Mouse (Mus musculus): ENCODE data around the gene Mybphl. TPM values are rescaled to one million over a fixed set of nuclear protein-coding genes. Genes with fewer than 3 reads are reported as not detected.

The Mybphl gene
- polyA plus RNA-seq, 1 experiment from 2014 or later, result not detected

DNA sequence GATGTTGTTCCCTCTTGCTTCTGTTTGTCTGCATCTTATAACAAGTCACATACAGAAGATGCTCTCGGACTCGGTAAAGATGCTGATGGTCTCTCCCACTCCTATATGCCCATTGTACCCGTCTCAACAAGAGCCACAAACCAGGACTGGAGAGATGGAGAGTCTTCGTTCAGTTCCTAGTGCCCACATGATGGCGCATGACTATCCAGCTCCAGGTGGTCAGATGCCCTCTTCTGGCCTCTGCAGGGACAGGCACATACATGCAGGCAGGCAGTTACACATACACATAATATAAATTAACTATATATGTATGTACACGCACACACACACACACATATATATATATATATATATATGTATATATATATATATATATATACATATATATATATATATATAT lies 16.0 kb downstream of the Mybphl start:
- 74% methylated on average over 6 of the region's 6 CpGs for WGBS
- Histone ChIP-seq H3K9ac (ENCODE audit: low read length) (no peak overlapping the region), H3K4me1 (replicated peaks; ENCODE audit: control insufficient read depth, insufficient read depth, low read length) (peaks cover 18% of the 10 kb centered on the region; the same call in 1 of the 2 replicates), H3K27me3 (ENCODE audit: control insufficient read depth, insufficient read depth, low read length) (no peaks in the 10 kb centered on the region), H3K9me3 (ENCODE audit: control insufficient read depth, low read length) (no peaks in the 10 kb centered on the region), H3K4me3 (ENCODE audit: low read depth, low read length) (no peak overlapping the region), H3K4me2 (ENCODE audit: low read depth, low read length, severe bottlenecking) (no peak overlapping the region), H3K36me3 (ENCODE audit: control insufficient read depth, insufficient read depth, low read length) (no peaks in the 10 kb centered on the region), H3K27ac (ENCODE audit: low read depth, low read length) (no peak overlapping the region)
- DNase-seq (ENCODE audit: low spot score) (no peak), ATAC-seq (replicated peaks; ENCODE audit: low FRiP score) (no peak)

DNA sequence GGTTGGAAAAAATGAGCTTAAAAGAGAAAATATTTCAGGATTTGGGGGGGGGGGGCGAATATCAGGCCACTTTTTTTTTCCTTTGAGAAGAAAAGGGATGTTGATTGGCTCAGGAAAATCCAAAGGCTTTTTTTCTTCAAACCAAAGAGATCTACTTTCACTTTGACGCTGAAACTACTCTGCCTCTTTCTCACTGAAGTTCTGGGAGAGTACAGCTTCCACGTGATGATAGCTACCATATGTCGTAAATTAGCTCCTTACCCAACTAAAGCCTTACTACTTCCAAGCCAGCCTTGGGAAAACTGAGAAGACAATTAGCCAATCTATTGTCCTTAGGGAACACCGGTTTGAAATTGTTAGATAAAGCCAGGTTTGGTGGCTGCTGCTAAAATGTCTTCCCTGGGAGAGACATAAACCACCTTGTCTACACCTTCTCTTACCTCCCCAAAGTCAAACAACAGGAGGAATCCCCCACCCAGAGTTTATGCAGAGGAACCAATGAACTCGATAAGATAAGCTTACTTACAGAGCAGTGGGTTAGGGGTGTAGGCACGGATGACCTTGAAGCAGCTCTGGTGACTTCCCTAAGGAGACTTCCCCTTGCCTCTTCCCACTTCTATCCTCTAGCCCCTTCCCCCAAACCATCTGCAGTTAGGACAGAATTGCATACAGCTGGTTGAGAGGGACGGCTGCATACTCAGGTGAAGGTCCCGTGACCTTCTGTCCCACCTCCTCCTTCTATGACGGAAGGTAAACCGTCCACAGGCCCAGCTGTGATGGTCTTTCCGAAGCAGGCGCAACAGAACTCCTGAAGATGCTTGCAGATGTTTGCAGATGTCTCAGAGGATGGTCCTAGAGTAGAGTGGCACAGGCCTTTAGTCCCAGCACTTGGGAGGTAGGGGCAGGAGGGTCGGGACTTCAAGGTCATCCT lies 17.5 kb downstream of the Mybphl start:
- no peak for DNase-seq (ENCODE audit: low spot score)
- Histone ChIP-seq H3K27me3 (ENCODE audit: control insufficient read depth, insufficient read depth, low read length) (no peaks in the 10 kb centered on the region), H3K4me1 (replicated peaks; ENCODE audit: control insufficient read depth, insufficient read depth, low read length) (peaks cover 18% of the 10 kb centered on the region; the same call in 1 of the 2 replicates), H3K4me3 (ENCODE audit: low read depth, low read length) (no peak overlapping the region), H3K4me2 (ENCODE audit: low read depth, low read length, severe bottlenecking) (peak overlapping the region; percentile 9; the same call in 1 of the 2 replicates), H3K9me3 (ENCODE audit: control insufficient read depth, low read length) (no peaks in the 10 kb centered on the region), H3K27ac (ENCODE audit: low read depth, low read length) (no peak overlapping the region), H3K36me3 (ENCODE audit: control insufficient read depth, insufficient read depth, low read length) (peaks cover 3% of the 10 kb centered on the region), H3K9ac (ENCODE audit: low read length) (no peak overlapping the region)
- 76% methylated on average over 14 of the region's 14 CpGs for WGBS
- ATAC-seq (replicated peaks; ENCODE audit: low FRiP score), result no peak

DNA sequence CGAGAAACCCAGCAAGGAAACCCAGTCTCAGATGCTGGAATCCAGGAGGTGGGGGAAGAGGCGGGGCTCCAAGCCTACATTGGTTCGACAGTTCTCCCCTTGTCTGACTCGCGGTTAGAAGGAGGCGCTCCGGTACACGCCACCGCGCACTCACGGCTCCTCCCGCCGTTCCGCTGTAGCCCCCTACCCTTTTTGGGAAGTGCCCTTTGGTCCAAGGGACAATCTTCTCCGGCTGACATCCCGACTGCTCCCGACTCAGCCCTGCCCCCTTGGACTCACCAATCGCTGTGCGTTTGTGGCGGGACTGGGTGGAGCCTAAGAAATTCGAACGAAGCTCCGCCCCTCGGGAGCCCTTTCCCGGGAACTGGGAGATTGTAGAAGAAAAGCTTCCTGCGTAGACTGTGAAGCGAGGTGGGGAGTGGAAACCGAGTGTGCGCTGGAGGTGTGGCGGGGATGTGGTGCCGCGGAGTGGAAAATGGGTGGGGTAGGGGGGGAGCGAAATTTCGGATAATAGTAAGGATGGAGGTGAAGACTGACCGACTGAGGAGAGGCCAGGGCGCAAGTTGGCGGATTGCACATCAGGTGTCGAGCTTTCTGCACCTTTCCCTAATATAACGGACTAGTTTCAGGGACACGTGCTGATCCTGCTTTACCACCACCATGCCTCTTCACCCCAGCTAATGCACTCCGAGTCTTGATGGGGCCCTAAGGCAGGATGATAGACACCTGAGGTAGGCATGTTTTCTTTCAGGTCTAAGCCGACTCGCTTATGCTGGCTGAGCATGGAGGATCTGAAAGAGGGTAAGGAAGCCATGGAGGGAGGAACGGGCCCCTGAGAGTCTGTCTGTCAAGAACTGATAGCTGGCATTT lies 19.0 kb downstream of the Mybphl start, which contains the start of gene Psrc1:
Gene Psrc1, plus strand, starts transcription at position 355 of the 870 bp plus-strand sequence.
- peak; percentile 93 for DNase-seq (ENCODE audit: low spot score)
- Histone ChIP-seq H3K4me2 (ENCODE audit: low read depth, low read length, severe bottlenecking) (peak within 1 kb of the TSS; percentile 90), H3K9ac (ENCODE audit: low read length) (peak within 1 kb of the TSS; percentile 72), H3K4me1 (replicated peaks; ENCODE audit: control insufficient read depth, insufficient read depth, low read length) (peaks cover 18% of the 10 kb centered on the region; the same call in 1 of the 2 replicates), H3K36me3 (ENCODE audit: control insufficient read depth, insufficient read depth, low read length) (peaks cover 6% of the 10 kb centered on the region), H3K4me3 (ENCODE audit: low read depth, low read length) (peak within 1 kb of the TSS; percentile 51), H3K27me3 (ENCODE audit: control insufficient read depth, insufficient read depth, low read length) (no peaks in the 10 kb centered on the region), H3K27ac (ENCODE audit: low read depth, low read length) (peak within 1 kb of the TSS; percentile 50; the same call in 1 of the 2 replicates), H3K9me3 (ENCODE audit: control insufficient read depth, low read length) (no peaks in the 10 kb centered on the region)
- WGBS, result 1% methylated on average over 44 of the region's 44 CpGs
- peak; percentile 93 for ATAC-seq (replicated peaks; ENCODE audit: low FRiP score)

DNA sequence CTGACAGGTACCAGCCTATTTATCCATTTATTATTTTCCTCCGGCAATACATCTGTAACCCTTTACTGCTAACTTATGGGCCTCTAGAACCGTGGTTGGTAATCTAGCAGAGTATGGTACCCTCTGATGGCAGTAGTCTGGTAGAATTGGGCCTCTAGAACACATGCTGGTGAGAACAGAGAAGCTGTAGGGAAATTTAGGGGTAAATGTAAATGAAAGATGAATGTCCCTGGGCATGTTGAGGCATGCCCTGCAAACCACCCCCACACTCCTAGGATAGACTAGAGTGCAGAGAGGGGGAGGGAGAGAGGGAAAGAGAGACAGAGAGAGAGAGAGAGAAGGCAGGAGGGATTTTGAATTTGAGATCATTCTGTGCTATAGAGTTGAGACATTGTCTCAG lies 19.7 kb downstream of the Mybphl start:
- peaks cover 6% of the 10 kb centered on the region for H3K36me3 ChIP-seq (ENCODE audit: control insufficient read depth, insufficient read depth, low read length)
- H3K4me3 ChIP-seq (ENCODE audit: low read depth, low read length), result peak overlapping the region; percentile 51
- H3K27ac ChIP-seq (ENCODE audit: low read depth, low read length), result no peak overlapping the region
- peak overlapping the region; percentile 72 for H3K9ac ChIP-seq (ENCODE audit: low read length)
- H3K4me1 ChIP-seq (replicated peaks; ENCODE audit: control insufficient read depth, insufficient read depth, low read length), result peaks cover 18% of the 10 kb centered on the region; the same call in 1 of the 2 replicates
- ATAC-seq (replicated peaks; ENCODE audit: low FRiP score), result no peak
- no peaks in the 10 kb centered on the region for H3K9me3 ChIP-seq (ENCODE audit: control insufficient read depth, low read length)
- no peak for DNase-seq (ENCODE audit: low spot score)
- WGBS, result 48% methylated on average over 2 of the region's 2 CpGs
- peak overlapping the region; percentile 90 for H3K4me2 ChIP-seq (ENCODE audit: low read depth, low read length, severe bottlenecking)
- no peaks in the 10 kb centered on the region for H3K27me3 ChIP-seq (ENCODE audit: control insufficient read depth, insufficient read depth, low read length)

DNA sequence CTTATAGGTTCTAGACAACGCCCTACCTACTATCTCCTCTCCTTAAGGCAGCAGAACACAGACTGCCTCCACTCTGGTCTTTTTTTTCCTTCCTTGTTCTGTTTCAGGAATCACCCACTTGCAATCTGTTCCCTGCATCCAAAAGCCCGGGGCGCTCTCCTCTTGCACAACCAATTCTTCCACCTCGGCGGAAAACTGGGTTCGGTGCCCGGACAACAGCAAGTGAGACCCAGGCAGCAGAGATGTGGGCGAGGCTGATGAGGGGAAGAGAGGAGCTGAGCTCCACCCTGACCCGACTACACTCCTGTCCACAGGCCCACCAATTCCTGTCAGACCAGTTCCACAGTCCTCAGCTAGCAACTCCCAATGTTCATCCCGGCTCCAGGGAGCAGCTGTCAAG lies 21.5 kb downstream of the Mybphl start:
- Histone ChIP-seq H3K36me3 (ENCODE audit: control insufficient read depth, insufficient read depth, low read length) (peaks cover 6% of the 10 kb centered on the region), H3K4me3 (ENCODE audit: low read depth, low read length) (no peak overlapping the region), H3K9me3 (ENCODE audit: control insufficient read depth, low read length) (no peaks in the 10 kb centered on the region), H3K27ac (ENCODE audit: low read depth, low read length) (no peak overlapping the region), H3K4me2 (ENCODE audit: low read depth, low read length, severe bottlenecking) (no peak overlapping the region), H3K4me1 (replicated peaks; ENCODE audit: control insufficient read depth, insufficient read depth, low read length) (peaks cover 18% of the 10 kb centered on the region; the same call in 1 of the 2 replicates), H3K27me3 (ENCODE audit: control insufficient read depth, insufficient read depth, low read length) (no peaks in the 10 kb centered on the region), H3K9ac (ENCODE audit: low read length) (no peak overlapping the region)
- no peak for ATAC-seq (replicated peaks; ENCODE audit: low FRiP score)
- WGBS, result 97% methylated on average over 10 of the region's 10 CpGs
- DNase-seq (ENCODE audit: low spot score), result no peak

DNA sequence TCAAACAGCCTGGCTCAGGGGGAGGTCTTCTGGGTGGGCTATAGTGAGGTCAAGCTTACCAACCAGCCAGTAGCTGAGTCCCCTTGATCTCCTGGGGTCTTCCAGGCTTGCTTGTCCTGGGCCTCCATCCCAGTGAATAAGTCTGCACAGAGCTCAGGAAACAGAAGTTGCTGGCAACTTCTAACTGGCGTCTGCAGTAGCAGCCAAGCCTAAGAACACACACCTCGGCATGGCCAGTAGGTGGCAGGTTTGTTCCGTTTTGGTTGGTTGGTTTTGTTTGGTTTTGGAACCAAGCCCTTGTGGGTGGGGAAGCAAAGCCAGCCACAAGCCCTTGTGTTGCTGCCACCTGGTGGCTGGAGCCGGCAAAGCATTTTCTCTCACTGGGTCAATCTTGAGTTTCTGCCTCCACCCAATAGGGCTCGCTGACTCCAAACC lies 24.4 kb downstream of the Mybphl start:
- Histone ChIP-seq H3K4me3 (ENCODE audit: low read depth, low read length) (no peak overlapping the region), H3K9ac (ENCODE audit: low read length) (no peak overlapping the region), H3K4me2 (ENCODE audit: low read depth, low read length, severe bottlenecking) (no peak overlapping the region), H3K27me3 (ENCODE audit: control insufficient read depth, insufficient read depth, low read length) (no peaks in the 10 kb centered on the region), H3K4me1 (replicated peaks; ENCODE audit: control insufficient read depth, insufficient read depth, low read length) (peaks cover 12% of the 10 kb centered on the region; the same call in 1 of the 2 replicates), H3K27ac (ENCODE audit: low read depth, low read length) (no peak overlapping the region), H3K36me3 (ENCODE audit: control insufficient read depth, insufficient read depth, low read length) (peaks cover 8% of the 10 kb centered on the region), H3K9me3 (ENCODE audit: control insufficient read depth, low read length) (no peaks in the 10 kb centered on the region)
- ATAC-seq (replicated peaks; ENCODE audit: low FRiP score) (peak; percentile 78), DNase-seq (ENCODE audit: low spot score) (peak; percentile 98)
- WGBS, result 4% methylated on average over 5 of the region's 5 CpGs

DNA sequence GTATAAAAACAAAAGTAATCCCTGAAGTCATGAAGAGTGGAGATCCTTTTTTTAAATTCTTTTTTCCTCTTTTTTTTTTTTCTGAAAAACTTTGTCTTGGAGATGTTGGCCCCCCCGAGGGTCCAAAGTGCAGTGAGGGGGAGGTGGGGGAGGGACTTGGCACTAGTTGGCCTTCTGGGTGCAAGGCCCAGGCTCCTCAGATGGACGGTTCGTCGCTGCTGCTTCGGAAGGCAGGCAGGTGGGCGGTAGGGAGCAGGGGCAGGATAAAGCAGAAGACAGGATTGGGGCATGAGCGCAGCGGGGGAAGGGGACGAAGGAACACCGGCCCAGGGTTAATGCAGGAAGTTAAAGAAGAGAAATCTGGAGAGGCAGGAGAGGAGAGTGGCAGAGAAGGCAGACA lies 27.6 kb downstream of the Mybphl start:
- no peaks in the 10 kb centered on the region for H3K9me3 ChIP-seq (ENCODE audit: control insufficient read depth, low read length)
- 0 out of 2 replicates have a peak overlapping the region, but pooled peaks have one; percentile 6 for H3K9ac ChIP-seq (ENCODE audit: low read length)
- no peak overlapping the region for H3K27ac ChIP-seq (ENCODE audit: low read depth, low read length)
- peaks cover 11% of the 10 kb centered on the region for H3K36me3 ChIP-seq (ENCODE audit: control insufficient read depth, insufficient read depth, low read length)
- no peaks in the 10 kb centered on the region for H3K27me3 ChIP-seq (ENCODE audit: control insufficient read depth, insufficient read depth, low read length)
- WGBS, result 22% methylated on average over 10 of the region's 10 CpGs
- no peak overlapping the region for H3K4me2 ChIP-seq (ENCODE audit: low read depth, low read length, severe bottlenecking)
- H3K4me1 ChIP-seq (replicated peaks; ENCODE audit: control insufficient read depth, insufficient read depth, low read length), result peaks cover 2% of the 10 kb centered on the region; the same call in 1 of the 2 replicates
- ATAC-seq (replicated peaks; ENCODE audit: low FRiP score), result no peak
- no peak overlapping the region for H3K4me3 ChIP-seq (ENCODE audit: low read depth, low read length)
- no peak for DNase-seq (ENCODE audit: low spot score)

DNA sequence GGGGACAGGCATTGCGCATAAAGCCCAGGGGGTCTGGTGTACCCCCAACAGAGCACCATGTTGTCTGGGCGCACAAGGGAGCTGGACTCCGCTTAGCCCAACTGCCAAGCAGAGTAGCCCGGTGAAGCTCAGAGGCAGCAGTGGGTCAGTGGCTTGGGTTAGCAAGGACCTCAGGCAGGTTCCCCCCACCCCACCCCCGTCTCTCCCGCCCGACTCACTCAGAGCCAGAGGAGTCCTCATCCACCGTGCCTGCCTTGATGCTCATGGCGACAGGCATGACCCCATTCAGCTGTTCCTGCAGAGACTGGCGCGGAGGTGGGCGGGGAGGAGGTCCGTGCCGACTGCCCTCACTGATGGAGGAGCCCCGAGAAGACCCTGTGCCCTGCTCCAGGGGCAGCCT lies 28.1 kb downstream of the Mybphl start:
- H3K9ac ChIP-seq (ENCODE audit: low read length), result no peak overlapping the region

More for the DNA sequence above, 28.1 kb downstream of the Mybphl start:
- Histone ChIP-seq H3K9me3 (ENCODE audit: control insufficient read depth, low read length) (no peaks in the 10 kb centered on the region), H3K4me1 (replicated peaks; ENCODE audit: control insufficient read depth, insufficient read depth, low read length) (peaks cover 2% of the 10 kb centered on the region; the same call in 1 of the 2 replicates), H3K27me3 (ENCODE audit: control insufficient read depth, insufficient read depth, low read length) (no peaks in the 10 kb centered on the region), H3K4me2 (ENCODE audit: low read depth, low read length, severe bottlenecking) (no peak overlapping the region), H3K36me3 (ENCODE audit: control insufficient read depth, insufficient read depth, low read length) (peaks cover 13% of the 10 kb centered on the region), H3K27ac (ENCODE audit: low read depth, low read length) (no peak overlapping the region), H3K4me3 (ENCODE audit: low read depth, low read length) (no peak overlapping the region)
- DNase-seq (ENCODE audit: low spot score) (peak; percentile 58), ATAC-seq (replicated peaks; ENCODE audit: low FRiP score) (no peak)
- 47% methylated on average over 15 of the region's 15 CpGs for WGBS
